Mouse (Mus musculus) yolk sac, embryonic 10.5 days (tissue): ENCODE measurements around the gene Fgf18.

ENCODE experiments used
- DNase-seq: peaks from one replicate; pipeline ENCODE4 v3.0.0-alpha.2; 2017; ENCODE audit warnings: low spot score

Gene Fgf18

DNA sequence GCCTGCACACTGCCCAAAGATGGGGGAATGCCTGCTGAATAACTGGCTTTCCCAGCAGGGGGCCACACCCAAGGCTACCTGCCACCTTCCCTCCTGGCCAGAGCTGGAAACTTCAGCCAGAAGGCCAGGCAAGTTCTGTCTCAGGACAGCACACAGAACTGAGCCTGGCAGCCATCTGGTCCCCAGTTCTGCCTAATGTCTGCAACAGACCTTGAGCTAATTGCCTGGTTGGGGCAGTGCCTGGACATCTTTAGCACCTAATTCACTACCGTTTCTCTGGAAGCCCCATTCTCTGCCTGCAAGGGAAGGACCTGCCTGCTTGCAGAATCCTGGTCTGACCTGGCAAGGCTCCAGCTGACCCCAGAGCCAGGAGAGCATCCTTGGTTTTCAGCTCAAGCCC, 34.8 kb downstream of the Fgf18 start:
- DNase-seq: no peak

DNA sequence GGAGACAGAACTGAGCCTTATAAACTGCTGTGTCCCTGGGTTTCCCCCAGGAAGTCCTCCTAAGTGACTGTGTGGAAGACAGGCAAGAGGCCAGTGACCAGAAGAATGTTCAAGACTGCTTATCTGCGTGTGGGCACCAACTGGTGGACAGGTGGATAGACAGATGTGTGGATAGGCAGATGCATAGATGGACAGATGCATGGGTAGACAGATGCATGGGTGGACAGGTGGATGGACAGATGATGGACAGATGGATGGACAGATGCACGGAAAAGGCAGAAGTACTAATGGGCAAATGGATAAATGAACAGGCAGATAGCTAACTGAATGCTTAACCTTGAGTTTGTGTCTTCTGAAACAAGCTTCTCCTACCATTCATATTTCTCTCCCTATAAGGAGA, 37.1 kb downstream of the Fgf18 start:
- DNase-seq: no peak

DNA sequence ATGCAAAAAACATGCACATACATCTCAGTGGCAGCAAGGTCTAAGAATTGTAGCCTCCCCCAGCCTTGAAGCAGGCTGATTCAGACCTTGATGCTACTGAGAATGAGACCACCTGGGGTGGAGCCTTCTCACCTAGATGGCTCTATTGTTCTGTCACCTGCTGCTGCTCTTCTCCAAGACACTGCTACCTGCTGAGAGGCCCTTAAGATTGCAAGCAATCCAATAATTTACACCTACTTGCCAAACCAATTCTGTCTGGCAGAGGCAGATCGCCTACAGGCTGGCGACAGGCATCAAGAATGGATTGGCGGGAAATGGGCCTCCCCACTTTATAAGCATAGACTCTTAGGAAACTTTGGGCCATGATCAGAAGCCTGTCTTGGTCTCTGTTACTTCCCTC, 39.7 kb downstream of the Fgf18 start:
- DNase-seq: no peak

DNA sequence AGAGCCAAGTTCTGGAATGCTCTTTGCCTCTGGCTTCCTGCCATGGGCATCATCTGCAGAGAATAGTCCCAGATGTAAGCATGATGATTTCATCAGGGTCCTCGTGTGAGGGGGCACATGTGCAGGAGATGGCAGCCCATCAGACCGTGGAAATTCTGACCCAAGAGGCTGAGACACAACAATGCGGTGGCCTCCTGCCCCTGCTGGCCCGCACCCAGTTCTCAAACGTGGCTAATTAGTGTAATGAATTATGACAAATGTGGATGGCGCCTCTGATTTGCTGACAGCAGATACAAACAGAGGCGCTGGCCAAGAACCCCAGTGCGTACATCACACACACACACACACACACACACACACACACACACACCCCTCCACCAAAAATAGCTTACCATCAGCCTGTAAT, 42.3 kb downstream of the Fgf18 start:
- DNase-seq: no peak

DNA sequence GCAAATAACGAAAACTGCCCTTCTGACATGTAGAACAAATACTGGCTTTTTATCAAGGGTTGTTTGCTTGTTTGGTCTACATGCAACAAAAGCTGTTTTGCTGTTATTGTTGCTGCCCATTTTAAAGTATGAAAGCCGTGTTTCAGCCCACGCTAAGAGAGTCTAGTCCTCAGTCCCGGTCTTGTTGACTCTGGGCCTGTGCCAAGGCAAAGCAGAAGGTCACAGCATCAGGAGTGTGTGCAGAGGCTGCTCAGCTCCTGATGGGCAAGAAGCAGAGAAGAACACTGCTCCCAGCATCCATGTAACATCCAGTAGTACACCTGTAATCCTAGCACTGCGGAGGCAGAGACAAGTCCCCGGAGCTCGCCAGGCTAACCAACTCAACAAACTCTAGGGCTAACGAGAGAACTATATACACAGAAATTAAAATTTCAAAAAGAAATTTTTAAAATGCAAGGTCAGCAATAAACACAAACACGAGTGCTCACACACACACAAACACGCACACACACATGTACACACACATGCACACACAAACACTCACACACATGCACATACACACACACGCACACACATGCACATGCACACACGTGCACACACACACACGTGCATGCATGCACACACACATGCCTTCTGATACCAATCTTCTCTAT, 43.8 kb downstream of the Fgf18 start:
- no peak for DNase-seq

DNA sequence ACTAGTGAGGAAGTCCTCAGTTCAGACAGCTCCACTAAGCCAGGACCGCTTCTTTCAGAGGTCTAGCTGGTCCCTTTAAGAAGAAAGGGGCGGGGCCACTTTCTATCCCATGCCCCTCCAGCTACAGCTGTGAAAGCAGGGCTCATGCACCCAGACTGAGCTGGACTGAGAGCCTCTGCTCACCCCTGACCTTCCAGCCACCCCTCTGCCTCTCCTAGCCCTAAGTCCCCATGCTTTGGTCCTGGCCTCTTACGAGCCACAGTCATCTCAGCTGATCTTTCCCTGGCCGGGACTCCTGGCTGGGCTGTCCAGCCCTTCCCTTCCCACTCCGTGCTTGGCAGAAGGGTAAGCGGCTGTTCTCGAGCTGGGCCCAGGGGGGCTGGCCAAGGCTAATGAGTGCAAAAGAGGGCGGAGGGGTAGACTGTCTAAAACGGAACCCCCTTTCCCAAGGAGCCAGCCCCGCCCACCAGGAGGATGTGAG, 47.1 kb downstream of the Fgf18 start:
- DNase-seq: no peak

DNA sequence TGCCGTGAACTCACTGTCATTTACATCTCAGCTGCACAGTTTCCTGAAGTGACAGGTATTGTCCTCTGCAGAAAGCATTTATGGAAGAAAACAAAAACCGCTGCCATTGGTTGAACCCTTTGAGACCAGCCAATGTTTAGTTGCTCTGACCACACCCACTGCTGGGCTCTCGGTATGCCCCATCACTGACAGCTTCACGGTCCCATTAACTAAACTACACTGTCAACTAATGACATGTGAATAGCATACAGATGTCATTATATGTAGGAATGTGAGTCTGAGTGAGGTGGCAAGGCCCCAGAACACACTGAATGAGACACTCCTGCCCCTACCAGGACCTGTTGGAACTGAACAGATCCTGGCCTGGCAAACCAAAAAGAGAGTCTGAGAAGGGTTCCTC, 47.8 kb downstream of the Fgf18 start:
- no peak for DNase-seq

DNA sequence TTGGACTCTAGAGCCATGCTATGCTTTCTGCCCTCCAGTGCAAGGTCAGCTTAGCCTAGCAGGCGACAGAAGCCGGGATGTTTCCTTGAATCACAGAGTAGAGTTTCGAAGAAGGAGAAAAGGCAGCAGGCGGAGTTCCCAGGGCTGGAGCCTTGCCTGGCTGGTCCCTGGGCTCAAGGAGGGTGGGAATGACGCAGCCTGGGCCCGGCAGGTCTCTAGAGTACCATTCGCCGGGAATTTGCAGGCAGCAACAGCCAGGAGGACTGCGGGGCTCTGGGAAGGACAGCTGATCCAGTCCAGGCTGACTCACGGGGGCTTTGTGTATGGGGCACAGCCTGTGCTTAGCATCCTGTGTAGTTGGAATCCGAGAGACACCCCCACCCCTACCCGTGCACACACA, 48.8 kb downstream of the Fgf18 start:
- no peak for DNase-seq

DNA sequence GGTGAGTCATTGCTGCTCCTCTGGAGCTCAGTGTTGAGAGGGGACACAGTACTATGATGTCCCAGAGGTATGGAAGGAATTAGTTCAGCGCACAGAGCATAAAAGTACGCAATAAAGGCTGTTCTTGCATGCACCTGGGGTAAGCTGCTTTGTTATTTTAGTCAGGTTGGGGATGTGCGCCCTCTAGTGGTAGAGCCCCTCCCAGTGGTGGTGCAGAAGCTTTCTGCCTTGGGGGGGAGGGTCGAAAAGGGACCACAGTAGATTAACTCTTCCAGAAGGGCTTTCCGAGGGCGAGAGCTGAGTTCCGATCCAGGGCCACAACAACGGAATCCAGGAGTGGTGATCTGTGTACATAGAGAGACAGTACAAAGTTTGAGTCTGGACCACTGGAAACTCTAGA, 49.3 kb downstream of the Fgf18 start:
- DNase-seq: peak; percentile 34

DNA sequence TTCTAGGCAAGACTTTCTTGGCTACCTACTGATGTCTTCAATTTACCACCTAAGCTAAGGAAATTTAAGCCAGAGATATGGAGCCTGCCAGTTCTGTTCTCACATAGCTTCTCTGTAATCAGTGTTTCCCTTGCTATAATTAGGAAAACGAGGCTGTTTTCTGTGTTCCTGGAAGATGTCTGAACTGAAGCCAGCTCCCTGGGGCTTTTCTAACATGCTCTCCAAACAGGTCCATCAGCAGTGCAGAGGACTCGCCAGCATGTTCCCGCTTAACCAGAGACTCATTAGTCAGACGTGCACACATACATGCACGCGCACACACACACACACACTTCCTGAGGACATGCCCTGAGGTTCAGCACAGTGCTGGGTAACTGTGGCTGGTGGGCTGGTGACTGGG, 57.3 kb downstream of the Fgf18 start:
- DNase-seq: no peak

DNA sequence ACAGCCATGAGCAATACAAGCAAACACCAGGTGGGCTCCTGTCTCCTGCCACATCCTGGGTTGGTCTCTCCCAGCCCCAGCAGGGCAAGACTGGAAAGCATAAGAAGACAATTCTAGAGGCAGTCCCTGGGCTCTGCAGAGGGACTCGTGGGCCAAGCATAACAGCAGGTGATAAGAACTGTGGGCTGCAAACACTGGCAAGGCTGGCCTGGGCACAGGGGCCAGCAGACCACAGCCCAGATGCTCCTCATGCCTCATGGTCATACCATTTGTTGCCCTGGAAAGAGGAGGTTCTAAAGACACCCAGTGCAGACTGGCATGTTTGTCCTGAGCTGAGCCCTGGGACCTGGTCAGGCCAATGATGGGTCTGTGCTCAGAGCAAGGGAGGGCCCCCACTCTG, 59.0 kb downstream of the Fgf18 start:
- DNase-seq: no peak

DNA sequence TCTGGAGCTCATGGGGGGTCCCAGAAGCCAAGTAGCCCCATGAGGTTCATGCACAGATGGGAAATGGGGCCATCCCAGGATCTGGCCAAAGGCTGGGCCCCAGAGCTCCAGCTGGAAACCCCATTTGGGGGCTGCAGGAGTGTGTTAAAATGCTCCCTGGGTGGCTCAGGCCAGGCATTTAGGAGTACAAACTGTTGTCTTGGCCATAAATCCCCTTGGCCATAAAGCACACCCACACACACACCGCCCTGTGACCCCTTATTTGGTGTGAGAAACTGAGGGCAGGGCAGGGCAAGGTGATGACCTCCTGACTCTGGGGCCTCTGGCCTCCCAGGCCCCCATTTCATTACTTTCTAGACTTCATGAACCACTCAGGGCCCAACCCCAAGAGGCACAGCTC, 61.2 kb downstream of the Fgf18 start:
- no peak for DNase-seq

DNA sequence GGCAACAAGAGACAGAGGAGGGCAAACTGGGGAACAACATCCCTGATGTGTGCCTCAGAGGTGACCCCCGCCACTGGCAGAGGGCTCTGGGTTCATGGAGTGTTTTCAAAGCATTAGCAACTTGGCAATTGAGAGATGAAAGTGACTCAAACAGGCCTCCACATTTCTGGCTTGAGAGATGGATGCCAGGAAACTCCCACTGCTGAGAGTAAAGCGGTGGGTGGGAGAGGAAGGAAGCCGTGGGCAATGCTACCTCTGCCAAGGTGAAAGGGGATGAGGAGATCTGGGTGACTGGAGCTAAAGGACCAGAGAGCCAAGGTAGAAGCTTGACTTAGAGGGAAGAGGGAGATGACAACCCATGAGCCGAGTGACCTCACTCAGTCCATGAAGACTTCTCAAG, 61.7 kb downstream of the Fgf18 start:
- DNase-seq: no peak

DNA sequence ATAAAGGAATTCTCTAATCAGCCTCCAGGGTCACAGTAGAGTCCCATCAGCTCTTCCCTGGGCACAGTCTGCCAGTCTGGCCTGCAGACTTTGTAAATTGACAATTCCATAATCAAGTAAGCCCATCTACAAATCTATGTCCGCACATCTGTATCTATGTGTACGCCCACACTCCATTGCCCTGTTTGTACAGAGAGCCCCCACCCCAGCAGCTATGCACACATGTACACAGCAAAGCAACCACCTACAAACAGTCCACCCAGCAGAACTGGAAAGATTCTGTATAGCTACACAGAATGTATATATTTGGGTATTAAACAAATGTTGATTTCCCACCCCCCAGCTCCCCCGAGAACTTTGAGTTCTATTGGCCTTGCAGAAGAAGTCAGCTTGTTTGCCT, 62.1 kb downstream of the Fgf18 start:
- no peak for DNase-seq

DNA sequence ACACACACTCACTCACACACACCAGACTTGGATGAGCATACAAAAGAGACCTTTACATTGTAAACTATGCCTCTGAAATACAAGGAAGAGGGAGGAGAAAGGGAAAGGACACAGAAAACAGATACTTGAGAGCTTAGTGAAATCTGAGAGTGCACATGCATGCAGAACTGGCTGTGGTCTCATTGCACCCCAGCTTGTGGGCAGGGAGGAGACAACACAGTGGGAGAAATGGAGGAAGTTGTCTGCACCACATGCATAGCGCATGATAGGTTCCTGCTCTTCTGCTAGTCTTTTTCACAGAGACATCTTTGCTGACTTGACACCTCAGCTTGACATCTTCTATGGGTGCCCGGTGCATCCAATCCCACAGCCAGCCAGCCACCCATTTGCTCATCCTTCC, 63.2 kb downstream of the Fgf18 start:
- DNase-seq: no peak

DNA sequence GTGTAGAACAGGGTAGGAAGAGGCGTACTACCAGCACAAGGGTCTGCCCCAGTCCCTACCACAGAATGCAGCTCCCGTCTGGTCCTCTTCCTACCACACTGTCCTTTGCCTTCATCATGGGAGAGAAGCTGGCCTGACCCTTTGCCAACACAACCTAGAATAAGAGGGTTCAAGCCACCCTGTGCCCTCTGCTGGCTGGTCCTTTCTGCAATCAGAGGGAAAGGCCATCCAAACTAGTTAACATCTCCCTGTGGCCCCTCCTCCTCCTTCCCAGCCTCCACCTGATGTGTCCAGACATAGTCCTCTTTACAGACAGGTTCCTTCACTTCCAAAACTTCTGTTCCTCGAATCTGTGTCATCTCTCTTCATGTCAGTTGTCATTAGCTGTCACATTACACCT, 66.0 kb downstream of the Fgf18 start:
- no peak for DNase-seq

DNA sequence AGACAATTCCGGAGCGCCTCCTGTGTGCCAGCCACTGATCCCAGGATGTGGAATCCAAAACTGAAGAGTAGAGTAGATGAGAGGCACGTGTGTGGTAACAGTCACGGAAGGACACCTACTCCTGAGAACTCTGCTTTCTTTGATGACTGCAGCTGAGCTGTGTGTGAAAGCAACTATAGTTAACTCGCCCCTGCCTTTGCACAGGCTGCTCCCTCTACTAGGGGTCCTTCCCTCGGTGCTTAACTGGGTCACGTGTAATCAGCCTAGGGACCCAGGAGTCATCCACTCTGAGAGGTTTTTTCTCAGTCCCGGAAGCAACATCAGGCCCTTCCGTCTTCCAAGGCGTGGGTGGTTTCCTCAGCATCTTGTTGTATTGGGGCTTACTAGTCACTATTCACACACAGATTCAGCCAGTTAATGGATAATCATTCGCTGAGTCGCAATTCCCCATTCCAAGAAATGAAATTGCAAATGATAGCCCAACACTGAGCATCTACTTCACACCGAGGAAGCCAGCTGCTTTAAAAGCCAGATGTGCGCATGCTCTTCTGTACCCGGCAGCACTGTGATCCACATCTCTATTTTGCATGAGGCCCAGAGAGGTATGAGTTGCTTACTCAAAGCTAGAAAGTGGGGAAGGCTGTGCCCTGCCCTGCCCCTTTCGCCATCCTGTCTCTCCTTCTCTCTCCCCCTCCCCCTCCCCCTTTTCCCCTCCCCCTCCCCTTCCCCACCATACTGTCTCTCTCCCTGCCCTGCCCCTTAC, 67.0 kb downstream of the Fgf18 start:
- no peak for DNase-seq

DNA sequence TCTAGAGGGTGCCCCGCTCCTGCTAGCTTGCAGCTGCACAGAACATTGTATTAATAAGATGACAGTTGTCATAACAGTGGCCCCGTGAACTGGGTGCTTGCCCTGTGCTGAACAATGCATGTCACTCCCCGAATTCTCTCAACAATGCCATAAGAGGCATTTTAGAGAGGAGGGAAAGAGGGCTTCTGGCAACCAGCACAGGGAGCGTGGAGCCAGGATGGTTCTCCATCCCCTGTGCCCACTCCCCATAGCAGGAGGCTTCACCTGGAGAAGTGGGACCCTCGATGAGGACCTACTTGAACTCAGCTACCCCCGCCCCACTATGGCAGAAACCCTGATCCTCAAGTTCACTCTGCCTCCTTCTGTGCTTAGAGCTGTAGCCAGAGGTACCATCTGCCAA, 67.8 kb downstream of the Fgf18 start:
- DNase-seq: no peak

DNA sequence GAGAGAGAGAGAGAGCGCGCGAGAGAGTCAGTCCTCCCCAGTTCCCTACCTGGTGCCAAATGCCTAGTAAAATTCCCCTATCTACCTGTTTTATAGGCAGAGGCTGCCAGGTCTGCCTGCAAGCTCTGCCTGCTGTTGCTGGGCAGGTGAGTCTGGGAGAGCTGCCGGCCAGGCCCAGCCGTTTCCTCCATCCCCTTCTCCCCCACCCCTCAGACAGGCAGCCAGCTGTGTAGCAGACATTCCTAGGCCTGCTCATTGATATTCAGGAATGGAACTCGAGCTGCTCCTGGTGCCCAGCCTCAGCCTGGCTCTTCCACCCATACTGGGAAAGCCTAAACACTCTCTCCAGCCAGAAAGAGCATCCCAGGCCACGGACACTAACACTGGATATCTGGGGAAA, 69.2 kb downstream of the Fgf18 start:
- DNase-seq: no peak

DNA sequence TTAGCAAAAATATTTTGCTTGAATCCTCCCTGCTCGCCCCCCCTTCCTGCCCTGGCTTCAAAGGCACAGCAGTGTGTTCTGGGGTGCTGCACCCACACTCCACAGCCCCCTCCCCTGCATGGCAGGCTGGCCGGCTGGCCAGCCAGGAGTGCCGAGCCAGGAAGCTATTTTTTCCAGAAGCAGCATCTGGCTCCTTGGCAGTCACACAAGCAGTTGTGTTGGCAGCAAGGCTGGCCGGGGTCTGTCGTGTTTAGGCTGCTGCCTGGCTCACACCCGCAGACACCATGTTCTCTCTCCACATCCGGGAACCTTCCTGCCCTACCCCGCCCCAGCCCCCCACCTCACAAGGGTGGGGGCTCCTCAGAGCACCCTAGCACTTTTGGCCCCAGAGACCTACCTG, 71.9 kb downstream of the Fgf18 start:
- no peak for DNase-seq

DNA sequence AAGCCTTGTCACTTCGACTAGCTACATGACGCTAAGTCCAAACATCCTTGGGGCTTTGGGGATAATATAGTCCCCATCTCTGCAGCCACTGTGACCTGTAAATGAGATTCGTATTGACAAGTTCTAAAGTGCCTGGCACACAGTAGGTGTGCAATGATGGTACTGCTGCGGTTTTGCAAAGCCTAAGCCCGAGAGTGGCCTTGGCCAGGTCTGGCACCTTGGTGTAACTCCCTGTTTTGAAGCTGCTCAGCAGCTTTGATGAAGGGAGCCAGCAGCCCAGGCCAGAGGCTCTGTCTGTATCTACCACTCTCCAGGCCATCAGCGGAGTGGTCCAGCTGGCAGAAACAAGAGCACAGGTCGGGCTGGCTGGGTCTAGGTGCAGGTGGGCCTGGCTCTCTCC, 72.7 kb downstream of the Fgf18 start:
- no peak for DNase-seq

DNA sequence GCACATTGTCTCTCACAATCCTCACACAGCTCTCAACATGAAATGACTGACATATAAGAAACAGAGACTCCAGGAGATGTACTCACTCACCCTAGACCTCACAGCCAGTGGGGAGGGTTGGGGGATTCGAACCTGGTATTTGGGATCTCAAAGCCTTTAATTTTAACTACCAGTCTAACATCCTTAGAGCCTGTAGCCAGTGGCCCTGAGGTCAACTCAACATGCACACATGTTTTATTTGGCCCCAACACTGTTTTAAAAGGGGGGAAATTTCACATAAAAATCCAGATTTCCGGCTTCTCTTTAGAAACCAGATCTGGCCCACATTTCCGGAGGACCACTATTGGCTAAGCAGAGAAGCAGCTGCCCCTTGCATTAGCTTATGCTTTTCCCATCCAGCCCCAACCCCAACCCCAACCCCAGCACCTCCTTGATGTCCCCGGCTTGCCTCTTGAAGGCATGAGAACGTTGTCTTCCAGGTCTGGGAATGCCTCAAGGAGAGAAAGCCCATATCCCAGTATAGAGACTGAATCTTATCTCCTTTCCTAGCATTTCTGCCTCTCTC, 75.8 kb downstream of the Fgf18 start:
- no peak for DNase-seq

DNA sequence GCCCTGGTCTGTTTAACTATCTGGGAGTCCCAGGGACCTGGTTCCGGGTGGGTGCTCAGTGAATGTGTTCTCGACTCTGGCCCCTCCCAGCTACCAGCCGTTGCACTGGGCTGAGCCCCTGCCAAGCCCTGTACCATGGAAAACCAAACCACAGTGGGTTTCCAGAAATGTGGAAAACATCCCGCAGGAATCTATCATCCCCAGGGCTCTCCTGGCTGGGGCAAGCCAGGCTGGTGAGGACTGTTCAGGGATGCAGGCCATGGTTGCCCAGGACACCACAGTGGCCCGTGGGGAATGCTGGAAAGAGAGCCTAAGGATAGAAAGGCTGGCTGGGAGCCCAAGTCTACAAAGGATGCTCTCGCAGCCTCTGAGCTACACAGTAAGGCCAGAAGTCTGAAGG, 76.7 kb downstream of the Fgf18 start:
- DNase-seq: no peak
